16 mouse cellular contexts compared by ENCODE assay signal in the genomic region with DNA sequence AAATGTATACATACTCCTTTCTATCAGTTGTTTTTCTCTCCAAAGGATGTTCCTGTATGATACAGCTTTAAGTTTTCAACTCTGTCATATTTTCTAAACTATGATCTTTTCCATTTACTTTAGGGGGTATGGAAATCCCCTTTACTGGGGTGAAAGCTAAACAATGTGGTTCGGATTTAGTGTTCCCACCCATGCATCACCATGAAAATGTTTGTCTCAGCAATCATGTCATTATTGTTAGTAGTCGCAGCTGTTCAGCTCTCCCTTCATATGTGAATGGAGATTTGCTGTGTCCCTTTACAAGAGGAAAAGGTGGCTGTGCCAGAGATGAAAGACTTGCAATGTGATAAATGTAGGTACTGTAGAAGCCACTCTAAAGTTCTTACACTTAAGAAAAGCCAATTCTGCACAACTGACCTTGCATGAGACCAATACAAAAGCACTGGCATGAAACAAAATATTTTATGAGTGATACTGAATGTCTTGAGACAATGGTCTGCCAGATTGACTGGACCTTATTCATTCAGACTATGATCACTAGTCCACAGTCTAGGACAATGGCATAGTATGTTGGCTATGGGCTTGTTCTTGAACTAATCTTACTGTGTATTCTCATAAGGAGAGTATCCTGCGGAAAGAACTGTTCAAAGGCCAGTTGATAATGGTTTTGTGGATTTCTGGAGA.
DNase-seq lines count a peak whose midpoint lies in the region; ATAC-seq lines count a peak whose summit lies in the region.
"Had no signal": no experiment of that assay in that cellular context is flagged by ENCODE, and none has a peak within 500 bp of the region (broad histone marks: within the 10 kb centered on the region; RNA-seq: fewer than 3 reads in every experiment).

No protein-coding gene starts in this region.

- H3K4me2 ChIP-seq in heart, embryonic 15.5 days = no peak overlapping the region
- H3K4me2 ChIP-seq in limb, embryonic 12.5 days = no peak overlapping the region
- H3K4me2 ChIP-seq in intestine, embryonic 16.5 days (ENCODE audit: low read depth, low read length) = no peak overlapping the region
- H3K4me2 ChIP-seq in stomach, embryonic 16.5 days (ENCODE audit: low read depth, low read length) = no peak overlapping the region
- H3K4me2 ChIP-seq: hindbrain, embryonic 15.5 days; midbrain, embryonic 15.5 days had no signal

- WGBS in heart, embryonic 15.5 days = 37% methylated on average over 3 of the region's 3 CpGs
- 75% methylated on average over 3 of the region's 3 CpGs for WGBS in limb, embryonic 12.5 days
- 88% methylated on average over 3 of the region's 3 CpGs for WGBS in limb, embryonic 10.5 days
- WGBS in intestine, embryonic 16.5 days = 45% methylated on average over 3 of the region's 3 CpGs
- WGBS in stomach, embryonic 16.5 days = 38% methylated on average over 3 of the region's 3 CpGs

- DNase-seq in heart, adult 18-20 months = no peak
- DNase-seq in limb, embryonic 10.5 days (ENCODE audit: low spot score) = no peak
- DNase-seq in gastrocnemius, adult 8-10 months (ENCODE audit: low spot score in 2 of 2) = no peak
- DNase-seq: adrenal gland, postnatal 14 days; cerebellum, adult 11-12 months; gastrocnemius, adult 2 months; kidney, adult 9 months; retina, postnatal 1 day had no signal

- no peaks in the 10 kb centered on the region for H3K9me3 ChIP-seq in heart, embryonic 15.5 days (replicated peaks)
- H3K9me3 ChIP-seq in limb, embryonic 12.5 days = no peaks in the 10 kb centered on the region
- no peaks in the 10 kb centered on the region for H3K9me3 ChIP-seq in limb, embryonic 10.5 days (replicated peaks)
- no peaks in the 10 kb centered on the region for H3K9me3 ChIP-seq in intestine, embryonic 16.5 days (ENCODE audit: control insufficient read depth, low read length)
- no peaks in the 10 kb centered on the region for H3K9me3 ChIP-seq in stomach, embryonic 16.5 days (replicated peaks; ENCODE audit: control insufficient read depth, low read length)
- H3K9me3 ChIP-seq: hindbrain, embryonic 15.5 days; midbrain, embryonic 15.5 days had no signal

- peaks cover 17% of the 10 kb centered on the region for H3K4me1 ChIP-seq in heart, embryonic 15.5 days (replicated peaks)
- no peaks in the 10 kb centered on the region for H3K4me1 ChIP-seq in limb, embryonic 12.5 days (replicated peaks)
- no peaks in the 10 kb centered on the region for H3K4me1 ChIP-seq in limb, embryonic 10.5 days
- 0 out of 2 replicates have a peak, but pooled peaks cover 8% of the 10 kb centered on the region for H3K4me1 ChIP-seq in intestine, embryonic 16.5 days (ENCODE audit: control insufficient read depth, insufficient read depth, low read length)
- H3K4me1 ChIP-seq in stomach, embryonic 16.5 days (ENCODE audit: control insufficient read depth, insufficient read depth, low read length) = peaks cover 4% of the 10 kb centered on the region; the same call in 1 of the 2 replicates
- H3K4me1 ChIP-seq: hindbrain, embryonic 15.5 days; midbrain, embryonic 15.5 days had no signal

- H3K4me3 ChIP-seq in heart, embryonic 15.5 days = no peak overlapping the region
- no peak overlapping the region for H3K4me3 ChIP-seq in limb, embryonic 12.5 days (replicated peaks)
- no peak overlapping the region for H3K4me3 ChIP-seq in limb, embryonic 10.5 days
- H3K4me3 ChIP-seq in intestine, embryonic 16.5 days (ENCODE audit: low read length) = no peak overlapping the region
- H3K4me3 ChIP-seq in stomach, embryonic 16.5 days (replicated peaks; ENCODE audit: low read length) = no peak overlapping the region
- H3K4me3 ChIP-seq: gastrocnemius, adult 2 months; hindbrain, embryonic 15.5 days; midbrain, embryonic 15.5 days had no signal

- H3K36me3 ChIP-seq in heart, embryonic 15.5 days = no peaks in the 10 kb centered on the region
- H3K36me3 ChIP-seq in limb, embryonic 12.5 days = no peaks in the 10 kb centered on the region
- H3K36me3 ChIP-seq in limb, embryonic 10.5 days = no peaks in the 10 kb centered on the region
- no peaks in the 10 kb centered on the region for H3K36me3 ChIP-seq in intestine, embryonic 16.5 days (ENCODE audit: control insufficient read depth, insufficient read depth, low read length)
- H3K36me3 ChIP-seq in stomach, embryonic 16.5 days (ENCODE audit: control insufficient read depth, insufficient read depth, low read length) = no peaks in the 10 kb centered on the region
- H3K36me3 ChIP-seq: hindbrain, embryonic 15.5 days; midbrain, embryonic 15.5 days had no signal

- H3K27me3 ChIP-seq in heart, embryonic 15.5 days = no peaks in the 10 kb centered on the region
- no peaks in the 10 kb centered on the region for H3K27me3 ChIP-seq in limb, embryonic 12.5 days
- H3K27me3 ChIP-seq in limb, embryonic 10.5 days (ENCODE audit: low read depth, poor library complexity, severe bottlenecking) = no peaks in the 10 kb centered on the region
- no peaks in the 10 kb centered on the region for H3K27me3 ChIP-seq in intestine, embryonic 16.5 days (replicated peaks; ENCODE audit: control insufficient read depth, insufficient read depth, low read length)
- H3K27me3 ChIP-seq in stomach, embryonic 16.5 days (ENCODE audit: control insufficient read depth, insufficient read depth, low read length) = no peaks in the 10 kb centered on the region
- H3K27me3 ChIP-seq: hindbrain, embryonic 15.5 days; midbrain, embryonic 15.5 days; Patski had no signal

- no peak overlapping the region for H3K9ac ChIP-seq in heart, embryonic 15.5 days
- no peak overlapping the region for H3K9ac ChIP-seq in limb, embryonic 12.5 days (replicated peaks)
- H3K9ac ChIP-seq in intestine, embryonic 16.5 days (ENCODE audit: low read depth, low read length) = no peak overlapping the region
- H3K9ac ChIP-seq in stomach, embryonic 16.5 days (ENCODE audit: low read length) = no peak overlapping the region
- H3K9ac ChIP-seq: hindbrain, embryonic 15.5 days; midbrain, embryonic 15.5 days had no signal

- ATAC-seq in heart, embryonic 15.5 days (replicated peaks; ENCODE audit: insufficient number of reproducible peaks, insufficient read depth, low FRiP score, low read depth) = no peak
- no peak for ATAC-seq in limb, embryonic 12.5 days (ENCODE audit: insufficient number of reproducible peaks, insufficient read depth, low FRiP score, low TSS enrichment, low read depth)
- ATAC-seq in intestine, embryonic 16.5 days = peak; percentile 84
- ATAC-seq in stomach, embryonic 16.5 days (ENCODE audit: insufficient read depth, low FRiP score) = peak; percentile 71
- ATAC-seq: activated CD4-positive, CD25-positive, alpha-beta regulatory T cell, adult 4 months; midbrain, embryonic 15.5 days; Patski had no signal

- peak overlapping the region; percentile 56 for H3K27ac ChIP-seq in heart, embryonic 15.5 days
- peak overlapping the region; percentile 41; the same call in 1 of the 2 replicates for H3K27ac ChIP-seq in limb, embryonic 12.5 days
- no peak overlapping the region for H3K27ac ChIP-seq in limb, embryonic 10.5 days
- peak overlapping the region; percentile 68 for H3K27ac ChIP-seq in intestine, embryonic 16.5 days (ENCODE audit: low read length)
- peak overlapping the region; percentile 90 for H3K27ac ChIP-seq in stomach, embryonic 16.5 days (ENCODE audit: low read length)
- H3K27ac ChIP-seq: gastrocnemius, adult 2 months; hindbrain, embryonic 15.5 days; midbrain, embryonic 15.5 days had no signal

Comparison
In these comparisons a context has a peak if more than half of its experiments do, and no peak if none do; other contexts are left out.
1. ATAC-seq: peak in intestine, embryonic 16.5 days (single experiment) and stomach, embryonic 16.5 days (single experiment); none in heart, embryonic 15.5 days (single experiment) and limb, embryonic 12.5 days (single experiment).